Mouse (Mus musculus) frontal cortex, postnatal 25 days (tissue): ENCODE measurements around the gene St8sia4.
"Not testable (repeated sequence)": the region's sequence is repeated elsewhere in the genome, so short reads cannot be mapped to it uniquely, and the experiment has no call there.

Source experiments
- DNase-seq, 2 experiments: peaks; one replicate each; pipeline ENCODE4 v3.0.0; 2022; ENCODE audit warnings: low spot score in 2 of 2

Gene St8sia4

DNA sequence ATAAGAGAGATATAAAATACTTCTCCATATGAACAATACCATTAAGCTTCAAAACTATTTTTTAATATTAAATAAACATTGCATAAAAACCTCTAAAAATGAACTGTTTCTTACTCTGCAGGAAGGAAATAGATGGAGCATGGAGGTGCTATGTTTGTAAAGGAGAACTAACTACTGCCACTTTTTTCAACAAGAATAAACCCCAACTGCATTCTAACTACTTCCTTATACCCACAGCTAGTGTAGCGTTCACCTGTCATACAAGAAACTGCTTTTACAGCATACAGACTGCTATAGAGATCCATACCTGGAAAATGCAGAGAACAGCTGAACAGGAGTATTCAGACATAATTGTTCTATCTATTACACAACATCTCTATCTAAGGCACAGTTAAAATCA, 70.5 kb downstream of the St8sia4 start:
- no peak for DNase-seq

DNA sequence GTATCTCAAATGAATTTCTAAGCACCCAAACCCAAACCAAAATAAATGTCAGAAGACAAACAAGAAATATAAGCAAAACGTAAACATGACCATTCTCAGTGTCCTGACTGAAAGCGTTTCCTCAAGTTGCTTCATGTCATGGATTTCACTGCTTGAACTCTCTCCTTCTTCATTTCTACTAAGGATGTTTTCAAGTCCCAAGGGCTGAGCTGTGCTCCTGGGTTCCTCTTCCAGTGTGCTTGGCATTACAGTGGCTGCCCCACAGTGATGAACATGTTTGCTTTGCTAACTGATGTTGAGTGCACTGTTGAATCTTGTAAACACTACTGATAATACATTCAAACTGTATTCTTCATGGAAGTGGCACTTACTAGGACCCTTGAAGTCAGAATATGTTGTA, 76.3 kb downstream of the St8sia4 start:
- DNase-seq, result no peak

DNA sequence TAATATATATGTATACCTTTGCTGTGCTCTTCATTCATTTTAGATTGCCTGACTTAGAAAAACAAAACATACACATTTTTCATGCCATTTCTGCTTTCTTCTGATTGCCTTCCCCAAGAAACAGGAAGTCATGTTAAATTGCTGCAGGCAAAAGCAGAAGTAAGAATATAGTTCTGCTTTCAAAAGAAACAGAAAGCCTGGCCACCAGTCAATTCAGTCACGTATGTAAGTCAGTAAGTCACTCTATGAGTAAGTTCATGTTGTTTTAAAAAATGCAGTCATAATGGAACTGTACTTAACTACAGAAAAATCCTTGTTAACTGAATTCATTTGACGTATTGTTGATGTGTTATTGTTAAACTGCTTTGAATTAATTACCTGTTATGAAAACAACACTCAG, 77.3 kb downstream of the St8sia4 start:
- no peak for DNase-seq

DNA sequence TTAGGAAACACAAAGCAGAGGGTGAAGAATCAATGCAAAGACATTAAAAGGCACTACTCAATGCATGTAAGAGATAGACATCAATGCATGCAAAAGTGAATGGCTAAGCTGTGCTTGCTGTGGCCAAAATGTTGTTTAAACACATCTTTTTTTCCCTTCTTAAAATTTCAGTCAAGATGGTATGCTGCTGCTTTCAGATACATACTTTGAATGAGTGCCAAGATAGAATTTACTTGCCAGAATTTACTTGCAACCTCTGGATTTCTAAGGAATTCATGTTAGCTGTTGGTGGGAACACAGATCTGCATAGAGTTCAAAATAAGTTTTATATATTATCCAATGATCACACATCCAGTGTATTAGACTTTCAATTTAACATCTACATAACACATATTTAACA, 77.9 kb downstream of the St8sia4 start:
- DNase-seq, result no peak

DNA sequence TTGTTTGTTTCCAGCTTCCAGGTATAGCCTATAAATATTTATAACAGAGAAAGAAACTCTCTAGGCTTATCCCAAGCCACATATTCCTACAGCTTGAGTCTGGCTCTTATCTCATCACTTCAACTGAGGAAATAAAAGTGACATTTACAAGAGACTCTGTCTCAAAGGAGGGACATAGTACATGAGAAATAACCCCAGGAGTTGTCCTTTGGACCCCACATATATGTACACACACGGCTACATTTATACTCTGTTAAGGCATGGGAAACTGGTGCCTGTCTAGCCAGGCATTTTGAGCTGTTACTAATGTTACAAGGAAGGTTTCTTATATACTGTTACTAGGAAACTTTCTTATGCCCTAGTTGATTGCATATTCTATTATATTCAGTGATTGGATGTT, 84.1 kb downstream of the St8sia4 start:
- DNase-seq, result no peak

DNA sequence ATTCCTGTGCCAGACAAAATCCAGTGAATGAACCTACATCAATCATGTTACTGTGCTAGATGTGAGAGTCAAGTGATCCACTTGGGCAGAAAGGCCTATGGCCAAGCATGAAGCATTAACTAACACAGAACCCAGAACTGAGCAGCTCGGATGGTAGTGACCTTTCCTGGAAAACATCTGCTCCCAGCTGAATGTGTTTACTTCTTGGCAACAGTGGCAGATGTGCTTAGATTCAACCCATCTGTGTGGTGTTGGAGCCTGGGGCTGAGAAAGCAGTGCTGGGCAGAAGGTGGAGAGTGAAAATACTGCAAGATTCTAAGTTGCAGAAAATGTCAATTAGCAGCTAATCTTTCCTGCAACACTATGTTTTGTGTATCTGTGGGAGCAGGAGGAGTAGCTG, 85.1 kb downstream of the St8sia4 start:
- DNase-seq, result no peak

DNA sequence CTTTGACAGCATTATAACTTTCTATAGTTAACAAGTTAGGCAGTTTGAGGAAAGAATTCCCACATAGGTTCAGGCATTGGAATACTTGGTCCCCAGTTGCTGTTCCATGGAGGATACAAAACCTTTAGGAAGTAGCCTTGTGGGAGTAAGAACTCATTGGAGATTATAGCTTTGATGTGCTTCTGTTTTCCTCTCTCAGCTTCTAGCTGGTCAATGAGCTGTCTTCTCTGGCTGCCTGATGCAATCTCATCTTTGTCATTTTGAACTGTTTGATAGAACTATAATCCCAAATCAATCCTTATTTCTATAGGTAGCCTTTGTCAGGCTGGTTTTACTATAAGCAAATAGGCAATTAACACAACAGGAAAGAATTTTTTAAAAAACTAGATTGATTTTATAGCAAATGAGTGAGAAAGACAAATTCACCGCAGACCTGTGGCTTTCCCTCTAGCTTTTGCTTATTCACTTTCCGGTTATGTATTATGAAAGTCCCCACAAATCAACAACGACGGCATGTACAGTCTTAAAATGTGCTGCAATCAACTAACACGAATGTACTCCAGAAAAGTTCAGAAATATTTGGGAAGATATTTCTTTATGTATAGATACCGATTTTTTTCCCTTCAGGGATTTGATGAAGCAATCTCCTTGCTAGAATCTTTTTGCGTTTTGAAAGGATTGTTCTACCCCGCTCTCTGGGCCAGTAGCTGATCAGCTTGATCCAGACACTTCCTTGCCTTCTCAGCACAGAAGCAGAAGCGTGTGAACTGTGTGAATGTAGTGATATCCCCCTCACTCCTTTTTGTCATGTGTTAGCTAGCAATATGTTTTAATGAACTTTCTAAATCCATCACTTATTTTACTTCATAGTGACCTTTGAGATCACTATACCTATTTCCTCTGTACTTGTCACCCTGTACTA, 94.5 kb downstream of the St8sia4 start:
- no peak for DNase-seq

DNA sequence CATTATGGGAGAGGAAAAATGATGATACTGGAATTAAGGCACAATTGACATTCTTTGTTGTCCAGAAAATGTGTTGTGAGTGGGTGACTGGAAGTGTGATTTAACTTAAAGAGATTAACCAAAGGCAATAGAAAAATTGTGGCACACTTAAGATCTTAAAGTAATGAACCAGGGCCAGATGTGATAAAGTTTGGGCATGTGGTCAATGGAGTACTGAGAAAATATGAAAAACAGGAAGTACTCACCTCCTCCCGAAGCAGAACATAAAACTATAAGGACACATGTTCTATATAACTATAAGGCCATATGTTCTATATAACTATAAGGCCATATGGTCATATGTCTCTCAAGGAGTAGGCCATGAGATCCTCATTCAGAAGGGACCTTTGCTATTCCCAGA, 96.3 kb downstream of the St8sia4 start:
- no peak for DNase-seq

DNA sequence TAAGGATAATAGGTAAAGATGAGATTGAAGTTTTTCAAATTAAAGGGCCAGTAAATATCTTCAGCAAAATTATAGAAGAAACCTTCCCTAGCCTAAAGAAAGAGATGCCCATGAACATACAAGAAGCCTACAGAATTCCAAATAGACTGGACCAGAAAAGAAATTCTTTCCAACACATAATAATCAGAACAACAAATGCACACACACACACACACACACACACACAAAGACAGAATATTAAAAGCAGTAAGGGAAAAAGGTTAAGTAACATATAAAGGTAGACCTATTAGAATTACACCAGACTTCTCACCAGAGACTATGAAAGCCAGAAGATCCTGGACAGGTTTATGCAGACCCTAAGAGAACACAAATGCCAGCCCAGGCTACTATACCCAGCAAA, 112.8 kb downstream of the St8sia4 start:
- DNase-seq, result not testable (repeated sequence)

DNA sequence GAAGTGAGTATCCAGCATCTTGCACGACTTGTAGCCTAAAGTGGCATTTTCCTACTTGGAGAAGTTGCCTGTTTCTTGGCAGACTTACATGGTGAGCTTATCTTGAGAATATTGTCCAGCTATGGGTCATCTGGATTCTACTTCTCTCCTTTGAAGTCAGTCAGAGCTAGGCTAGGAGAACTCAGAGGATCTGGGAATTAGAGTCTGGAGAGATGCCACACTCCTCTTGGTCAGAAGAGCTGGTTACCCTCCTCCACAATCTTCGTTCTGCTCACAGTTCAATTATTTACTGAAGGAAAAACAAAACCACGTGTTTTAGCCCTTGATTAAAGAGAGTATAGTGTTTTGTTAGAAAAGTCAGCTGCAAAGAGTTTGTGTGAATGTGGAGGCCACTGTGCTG, 125.9 kb downstream of the St8sia4 start:
- DNase-seq, result no peak
